Mouse (Mus musculus): ENCODE data around the gene Atrip. TPM values are rescaled to one million over a fixed set of nuclear protein-coding genes. Genes with fewer than 3 reads are reported as not detected.

Atrip gene
- polyA plus RNA-seq, 1 experiment from 2014 or later: 32.1 TPM

GRCm38 (mm10) chr9:109038901-109039364 lies 35.0 kb downstream of the Atrip start:
- H3K27ac ChIP-seq (replicated peaks): peak overlapping the region; percentile 87

GRCm38 (mm10) chr9:109038086-109038895 lies 35.6 kb downstream of the Atrip start, which contains the start of gene Shisa5:
Shisa5 (plus strand) TSS chr9:109038565.
- under 1% methylated on average over 40 of the region's 40 CpGs for WGBS
- peak within 1 kb of the TSS; percentile 87 for H3K27ac ChIP-seq (replicated peaks)
- peaks cover 27% of the 10 kb centered on the region for H3K4me1 ChIP-seq

More at GRCm38 (mm10) chr9:109038901-109039364, 35.0 kb downstream of the Atrip start:
- Histone ChIP-seq H3K36me3 (no peaks in the 10 kb centered on the region), H3K4me3 (peak overlapping the region; percentile 85), H3K9me3 (replicated peaks) (no peaks in the 10 kb centered on the region), H3K27me3 (ENCODE audit: low read depth, poor library complexity, severe bottlenecking) (peaks cover 12% of the 10 kb centered on the region), H3K4me1 (peaks cover 27% of the 10 kb centered on the region)
- 14% methylated on average over 8 of the region's 8 CpGs for WGBS
- no peak for DNase-seq (ENCODE audit: low spot score)

GRCm38 (mm10) chr9:109032435-109032834 lies 41.5 kb downstream of the Atrip start:
- WGBS: 87% methylated on average over 6 of the region's 6 CpGs
- DNase-seq (ENCODE audit: low spot score): no peak

More at GRCm38 (mm10) chr9:109038086-109038895, 35.6 kb downstream of the Atrip start, which contains the start of gene Shisa5:
- no peaks in the 10 kb centered on the region for H3K9me3 ChIP-seq (replicated peaks)
- H3K4me3 ChIP-seq: peak within 1 kb of the TSS; percentile 85
- H3K36me3 ChIP-seq: no peaks in the 10 kb centered on the region
- H3K27me3 ChIP-seq (ENCODE audit: low read depth, poor library complexity, severe bottlenecking): peaks cover 12% of the 10 kb centered on the region
- DNase-seq (ENCODE audit: low spot score): peak; percentile 79

GRCm38 (mm10) chr9:109031686-109032085 lies 42.2 kb downstream of the Atrip start:
- 87% methylated on average over 8 of the region's 8 CpGs for WGBS
- Histone ChIP-seq H3K4me1 (no peaks in the 10 kb centered on the region), H3K27me3 (ENCODE audit: low read depth, poor library complexity, severe bottlenecking) (no peaks in the 10 kb centered on the region), H3K36me3 (0 out of 2 replicates have a peak, but pooled peaks cover 6% of the 10 kb centered on the region), H3K27ac (replicated peaks) (no peak overlapping the region), H3K9me3 (replicated peaks) (no peaks in the 10 kb centered on the region), H3K4me3 (no peak overlapping the region)
- DNase-seq (ENCODE audit: low spot score): no peak

More at GRCm38 (mm10) chr9:109032435-109032834, 41.5 kb downstream of the Atrip start:
- Histone ChIP-seq H3K27me3 (ENCODE audit: low read depth, poor library complexity, severe bottlenecking) (no peaks in the 10 kb centered on the region), H3K36me3 (0 out of 2 replicates have a peak, but pooled peaks cover 6% of the 10 kb centered on the region), H3K27ac (replicated peaks) (no peak overlapping the region), H3K9me3 (replicated peaks) (no peaks in the 10 kb centered on the region), H3K4me1 (no peaks in the 10 kb centered on the region), H3K4me3 (no peak overlapping the region)

- Histone ChIP-seq H3K4me3 (no peak overlapping the region), H3K27me3 (ENCODE audit: low read depth, poor library complexity, severe bottlenecking) (no peaks in the 10 kb centered on the region), H3K27ac (replicated peaks) (no peak overlapping the region), H3K4me1 (no peaks in the 10 kb centered on the region), H3K9me3 (replicated peaks) (no peaks in the 10 kb centered on the region), H3K36me3 (0 out of 2 replicates have a peak, but pooled peaks cover 6% of the 10 kb centered on the region)
- 91% methylated on average over 7 of the region's 7 CpGs for WGBS
- DNase-seq (ENCODE audit: low spot score): no peak
Observed at GRCm38 (mm10) chr9:109031001-109031400, 42.9 kb downstream of the Atrip start.

- Histone ChIP-seq H3K4me3 (no peak overlapping the region), H3K36me3 (0 out of 2 replicates have a peak, but pooled peaks cover 6% of the 10 kb centered on the region), H3K27me3 (ENCODE audit: low read depth, poor library complexity, severe bottlenecking) (no peaks in the 10 kb centered on the region), H3K4me1 (no peaks in the 10 kb centered on the region), H3K9me3 (replicated peaks) (no peaks in the 10 kb centered on the region), H3K27ac (replicated peaks) (no peak overlapping the region)
- WGBS: 64% methylated on average over 3 of the region's 3 CpGs
- DNase-seq (ENCODE audit: low spot score): no peak
Observed at GRCm38 (mm10) chr9:109030312-109030711, 43.6 kb downstream of the Atrip start.

- no peak overlapping the region for H3K4me3 ChIP-seq
- no peaks in the 10 kb centered on the region for H3K4me1 ChIP-seq
- no peak for DNase-seq (ENCODE audit: low spot score)
- no peak overlapping the region for H3K27ac ChIP-seq (replicated peaks)
- no peaks in the 10 kb centered on the region for H3K9me3 ChIP-seq (replicated peaks)
- 81% methylated on average over 5 of the region's 5 CpGs for WGBS
- H3K36me3 ChIP-seq: 0 out of 2 replicates have a peak, but pooled peaks cover 6% of the 10 kb centered on the region
- H3K27me3 ChIP-seq (ENCODE audit: low read depth, poor library complexity, severe bottlenecking): no peaks in the 10 kb centered on the region
Observed at GRCm38 (mm10) chr9:109028919-109029318, 45.0 kb downstream of the Atrip start.

- no peak overlapping the region for H3K4me3 ChIP-seq
- WGBS: 78% methylated on average over 3 of the region's 3 CpGs
- 0 out of 2 replicates have a peak, but pooled peaks cover 6% of the 10 kb centered on the region for H3K36me3 ChIP-seq
- no peak for DNase-seq (ENCODE audit: low spot score)
- no peak overlapping the region for H3K27ac ChIP-seq (replicated peaks)
- H3K27me3 ChIP-seq (ENCODE audit: low read depth, poor library complexity, severe bottlenecking): no peaks in the 10 kb centered on the region
- H3K9me3 ChIP-seq (replicated peaks): no peaks in the 10 kb centered on the region
- H3K4me1 ChIP-seq: no peaks in the 10 kb centered on the region
Observed at GRCm38 (mm10) chr9:109028421-109028820, 45.5 kb downstream of the Atrip start.

GRCm38 (mm10) chr9:109027521-109027920 lies 46.4 kb downstream of the Atrip start:
- Histone ChIP-seq H3K36me3 (0 out of 2 replicates have a peak, but pooled peaks cover 9% of the 10 kb centered on the region), H3K27ac (replicated peaks) (no peak overlapping the region), H3K27me3 (ENCODE audit: low read depth, poor library complexity, severe bottlenecking) (no peaks in the 10 kb centered on the region), H3K9me3 (replicated peaks) (no peaks in the 10 kb centered on the region), H3K4me1 (no peaks in the 10 kb centered on the region), H3K4me3 (no peak overlapping the region)
- no peak for DNase-seq (ENCODE audit: low spot score)
- WGBS: 87% methylated on average over 8 of the region's 8 CpGs

- no peaks in the 10 kb centered on the region for H3K27me3 ChIP-seq (ENCODE audit: low read depth, poor library complexity, severe bottlenecking)
- no peak overlapping the region for H3K4me3 ChIP-seq
- no peak overlapping the region for H3K27ac ChIP-seq (replicated peaks)
- H3K36me3 ChIP-seq: 0 out of 2 replicates have a peak, but pooled peaks cover 2% of the 10 kb centered on the region
- 94% methylated on average over 17 of the region's 17 CpGs for WGBS
- DNase-seq (ENCODE audit: low spot score): no peak
- H3K9me3 ChIP-seq (replicated peaks): no peaks in the 10 kb centered on the region
- no peaks in the 10 kb centered on the region for H3K4me1 ChIP-seq
Observed at GRCm38 (mm10) chr9:109022866-109023685, 50.8 kb downstream of the Atrip start.

GRCm38 (mm10) chr9:109021428-109021827 lies 52.5 kb downstream of the Atrip start:
- Histone ChIP-seq H3K9me3 (replicated peaks) (no peaks in the 10 kb centered on the region), H3K4me1 (no peaks in the 10 kb centered on the region), H3K36me3 (0 out of 2 replicates have a peak, but pooled peaks cover 2% of the 10 kb centered on the region), H3K27ac (replicated peaks) (no peak overlapping the region; the same call in 1 of the 2 replicates), H3K27me3 (ENCODE audit: low read depth, poor library complexity, severe bottlenecking) (no peaks in the 10 kb centered on the region), H3K4me3 (no peak overlapping the region)
- DNase-seq (ENCODE audit: low spot score): no peak
- 93% methylated on average over 4 of the region's 4 CpGs for WGBS

GRCm38 (mm10) chr9:109016973-109017604 lies 56.8 kb downstream of the Atrip start:
- Histone ChIP-seq H3K9me3 (replicated peaks) (no peaks in the 10 kb centered on the region), H3K36me3 (no peaks in the 10 kb centered on the region), H3K27me3 (ENCODE audit: low read depth, poor library complexity, severe bottlenecking) (no peaks in the 10 kb centered on the region), H3K4me3 (no peak overlapping the region), H3K27ac (replicated peaks) (no peak overlapping the region), H3K4me1 (no peaks in the 10 kb centered on the region)
- DNase-seq (ENCODE audit: low spot score): no peak
- 73% methylated on average over 11 of the region's 11 CpGs for WGBS

Data from midbrain, embryonic 10.5 days (tissue).